Mouse (Mus musculus) ovary, adult 18-20 months (tissue): ENCODE data around the gene U2af2.
A peak's percentile ranks its signal among the peaks of the same experiment; 100 is the strongest.
"Not testable (repeated sequence)": the region's sequence is repeated elsewhere in the genome, so short reads cannot be mapped to it uniquely, and the experiment has no call there.

Experiments
- DNase-seq: peaks from one replicate; pipeline ENCODE4 v3.0.0; 2022; ENCODE audit warnings: low spot score, mixed read lengths

The U2af2 gene

GRCm38 (mm10) chr7:5074984-5075383 lies 13.0 kb downstream of the U2af2 start:
- no peak for DNase-seq

DNA sequence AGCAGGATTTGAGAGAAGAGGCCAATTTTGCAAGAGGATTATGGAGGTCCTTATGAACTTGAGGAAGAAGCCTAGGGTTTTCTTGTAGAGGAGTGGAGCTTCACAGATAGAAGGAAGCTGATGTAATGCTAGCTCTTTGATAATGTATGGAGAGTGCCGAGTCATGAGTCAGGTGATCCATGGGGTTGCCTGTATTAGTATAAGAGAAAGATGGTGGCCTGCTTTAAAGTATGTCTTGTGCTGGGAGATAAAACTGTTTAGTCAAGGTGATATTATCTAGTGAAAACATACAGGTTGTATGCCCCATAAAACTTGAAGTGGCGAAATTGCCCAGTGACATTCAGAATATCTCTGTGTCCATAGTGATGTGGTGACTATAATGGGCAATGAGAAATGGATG lies 15.0 kb downstream of the U2af2 start:
- no peak for DNase-seq

DNA sequence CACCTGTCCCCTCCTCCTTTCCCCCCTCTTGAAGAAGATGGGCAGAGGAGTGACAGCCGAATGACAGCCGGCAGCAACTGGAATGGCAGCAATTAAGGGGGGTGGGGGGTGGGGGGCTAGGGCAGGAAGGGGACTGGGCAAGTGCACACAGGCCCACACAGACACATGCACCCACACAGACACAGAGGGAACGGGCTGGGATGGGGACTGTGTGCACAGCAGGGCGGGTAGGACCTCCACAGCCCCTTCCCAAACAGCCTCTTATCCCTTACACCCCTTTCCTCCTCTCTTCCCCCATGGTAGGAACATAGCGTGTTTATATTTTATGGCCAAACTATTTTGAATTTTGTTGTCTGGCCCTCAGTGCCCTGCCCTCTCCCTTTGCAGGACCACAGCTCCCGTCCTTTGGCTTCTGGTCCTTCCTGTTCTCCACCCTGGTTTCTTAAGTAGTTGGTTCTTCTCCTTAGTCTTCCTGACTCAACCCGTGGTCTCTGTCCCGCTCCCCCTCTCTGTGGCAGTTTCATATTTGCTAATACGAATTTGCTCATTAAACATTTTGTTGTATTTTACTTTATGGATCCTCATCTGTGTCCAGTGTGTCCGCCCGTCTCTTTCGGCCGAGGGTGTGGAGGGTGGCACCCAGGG lies 17.5 kb downstream of the U2af2 start:
- not testable (repeated sequence) for DNase-seq

DNA sequence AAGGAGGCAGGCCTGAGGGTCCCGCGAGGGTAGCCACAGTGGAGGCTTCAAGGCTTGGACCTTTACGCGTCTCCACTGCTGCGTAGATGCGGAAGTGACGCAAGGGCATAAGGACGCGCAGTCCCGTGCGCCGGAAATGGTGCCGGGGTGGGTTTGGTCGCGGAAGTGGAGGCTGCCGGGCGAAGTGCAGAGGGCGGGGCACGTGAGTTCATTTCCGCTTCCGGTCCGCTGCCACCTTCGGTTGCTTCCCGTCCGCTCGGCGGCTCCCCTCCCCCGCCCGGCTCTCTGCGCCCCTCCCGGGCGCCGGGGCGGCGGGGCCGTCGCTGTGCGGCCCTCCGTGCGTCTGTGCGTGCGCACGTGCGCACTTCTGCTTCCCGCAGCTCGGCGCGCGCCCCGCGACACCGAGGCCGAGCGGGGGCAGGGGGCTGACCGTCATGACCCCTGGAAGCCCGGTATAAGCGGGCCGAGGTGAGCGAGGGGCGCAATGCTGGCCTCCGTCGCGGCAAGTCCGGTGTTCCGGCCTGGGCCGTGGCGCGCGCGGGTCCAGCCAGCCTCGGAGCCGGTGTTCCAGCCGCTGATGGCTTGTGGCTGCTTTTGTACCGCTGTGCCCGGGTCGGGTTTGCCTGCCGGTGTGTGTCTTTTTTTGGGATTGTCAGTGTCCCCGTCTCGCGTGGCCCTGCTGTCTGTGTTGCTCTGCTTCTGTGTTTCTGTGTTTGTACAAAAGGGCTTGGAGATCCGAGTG lies 18.2 kb downstream of the U2af2 start, which contains the start of gene Epn1:
Gene Epn1 (plus strand): TSS at position 226 of the 742 bp plus-strand sequence.
- peak; percentile 92 for DNase-seq

DNA sequence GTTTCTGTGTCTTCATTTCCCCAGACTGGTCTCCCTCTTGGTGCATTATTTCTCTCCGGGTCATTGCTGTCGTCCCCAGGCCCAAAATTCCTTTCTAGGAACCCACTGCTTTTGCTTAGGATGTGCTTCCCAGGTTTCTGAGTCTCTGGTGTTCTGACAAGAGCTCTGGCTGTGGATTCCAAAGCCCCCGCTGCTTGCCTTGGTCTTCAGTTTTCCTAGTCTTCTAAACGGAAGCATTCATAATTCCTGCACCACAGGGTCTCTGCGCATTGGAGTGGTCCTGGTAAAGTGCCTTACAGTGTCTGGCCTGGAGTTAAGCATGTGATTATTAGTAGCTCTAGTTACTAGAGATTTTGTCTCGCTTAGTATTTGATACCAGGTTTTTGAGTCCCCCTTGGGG lies 18.9 kb downstream of the U2af2 start:
- no peak for DNase-seq

DNA sequence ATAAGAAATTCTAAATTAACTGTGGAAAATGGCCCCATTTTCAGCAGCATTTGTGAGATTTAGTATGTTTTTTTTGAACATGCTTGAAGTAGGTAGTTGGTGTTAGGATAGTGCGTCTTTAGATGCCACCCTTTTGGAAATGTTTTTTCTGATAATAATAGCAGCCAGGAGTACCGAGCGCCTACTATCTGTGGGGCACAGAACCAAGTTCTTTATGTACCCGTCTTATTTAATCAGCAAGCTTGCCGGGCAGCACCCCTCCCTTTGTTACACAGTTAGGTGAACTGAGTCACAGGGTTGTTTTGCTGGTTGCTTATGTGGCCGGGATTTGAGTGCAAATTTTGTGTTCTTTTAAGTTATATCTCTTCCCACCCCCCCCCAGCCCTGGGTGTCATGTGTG lies 19.3 kb downstream of the U2af2 start:
- DNase-seq, result no peak

GRCm38 (mm10) chr7:5081939-5082338 lies 20.0 kb downstream of the U2af2 start:
- no peak for DNase-seq

DNA sequence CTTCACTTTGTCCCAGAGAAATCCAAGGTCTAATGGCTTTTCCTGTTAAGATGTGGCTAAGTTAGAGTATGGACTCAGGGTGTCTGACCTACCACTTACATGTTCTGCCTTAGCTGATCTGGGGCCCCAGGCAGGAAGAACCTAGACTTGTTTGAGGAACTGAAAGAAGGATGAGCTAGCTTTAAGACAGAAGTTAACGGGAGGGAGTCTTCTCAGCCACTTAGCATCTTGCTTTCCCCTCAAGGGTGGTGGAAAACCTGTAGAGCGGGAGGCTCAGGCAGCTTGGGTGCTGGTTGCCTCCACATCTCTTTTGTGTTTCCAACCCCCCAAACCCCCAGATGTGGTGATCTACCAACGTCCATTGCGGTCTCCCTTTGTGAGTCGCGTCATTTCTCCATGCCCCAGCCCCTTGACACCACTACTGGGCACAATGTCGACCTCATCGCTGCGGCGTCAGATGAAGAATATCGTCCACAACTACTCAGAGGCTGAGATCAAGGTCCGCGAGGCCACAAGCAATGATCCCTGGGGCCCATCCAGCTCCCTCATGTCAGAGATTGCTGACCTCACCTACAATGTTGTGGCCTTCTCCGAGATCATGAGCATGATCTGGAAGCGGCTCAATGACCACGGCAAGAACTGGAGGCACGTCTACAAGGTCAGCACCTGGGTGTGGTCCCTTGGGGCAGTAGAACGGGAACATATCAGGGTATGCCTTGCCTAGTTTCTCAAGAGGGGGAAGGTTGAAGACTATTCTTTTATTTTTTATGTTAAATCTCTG lies 21.6 kb downstream of the U2af2 start:
- no peak for DNase-seq

DNA sequence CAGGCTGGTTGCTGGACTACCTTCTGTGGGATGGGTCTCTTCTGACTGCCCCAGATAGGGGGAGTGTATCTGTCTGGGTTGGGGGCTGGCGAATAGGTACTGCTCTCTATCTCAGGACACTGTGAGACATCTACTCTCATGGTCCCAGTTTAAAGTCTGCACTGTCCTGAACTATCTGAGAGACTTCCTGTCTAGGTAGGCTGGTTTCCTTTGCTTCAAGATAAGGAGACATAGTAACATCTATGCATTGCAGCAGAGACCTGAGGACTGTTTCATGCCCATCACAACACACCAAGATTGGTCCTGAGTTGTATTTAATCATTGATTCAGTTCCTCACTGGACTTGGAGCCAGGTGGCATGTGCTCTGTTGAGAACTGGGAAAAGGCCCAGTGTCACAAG lies 23.6 kb downstream of the U2af2 start:
- no peak for DNase-seq

GRCm38 (mm10) chr7:5086921-5087440 lies 25.0 kb downstream of the U2af2 start:
- DNase-seq, result no peak

DNA sequence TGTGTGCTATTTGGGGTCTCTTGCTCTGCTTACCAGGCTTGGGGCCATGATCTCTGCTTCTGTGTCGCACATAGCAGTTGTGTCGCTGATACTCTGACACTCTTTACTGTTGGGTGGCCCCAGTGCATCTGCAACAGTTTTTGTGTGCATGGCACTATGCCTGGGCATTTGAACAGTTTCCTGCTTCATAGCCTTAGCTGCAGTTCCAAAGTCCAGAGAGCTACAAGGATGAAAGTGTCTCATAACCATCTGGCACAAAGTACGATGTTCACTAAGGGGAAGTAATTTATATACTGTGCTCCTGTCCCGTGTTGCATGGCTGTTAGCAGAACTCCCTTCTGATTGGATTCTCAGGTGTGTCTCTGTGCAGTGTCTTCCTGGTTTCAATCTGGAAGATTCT lies 25.9 kb downstream of the U2af2 start:
- DNase-seq, result no peak

GRCm38 (mm10) chr7:5089853-5090252 lies 27.9 kb downstream of the U2af2 start:
- DNase-seq, result no peak

DNA sequence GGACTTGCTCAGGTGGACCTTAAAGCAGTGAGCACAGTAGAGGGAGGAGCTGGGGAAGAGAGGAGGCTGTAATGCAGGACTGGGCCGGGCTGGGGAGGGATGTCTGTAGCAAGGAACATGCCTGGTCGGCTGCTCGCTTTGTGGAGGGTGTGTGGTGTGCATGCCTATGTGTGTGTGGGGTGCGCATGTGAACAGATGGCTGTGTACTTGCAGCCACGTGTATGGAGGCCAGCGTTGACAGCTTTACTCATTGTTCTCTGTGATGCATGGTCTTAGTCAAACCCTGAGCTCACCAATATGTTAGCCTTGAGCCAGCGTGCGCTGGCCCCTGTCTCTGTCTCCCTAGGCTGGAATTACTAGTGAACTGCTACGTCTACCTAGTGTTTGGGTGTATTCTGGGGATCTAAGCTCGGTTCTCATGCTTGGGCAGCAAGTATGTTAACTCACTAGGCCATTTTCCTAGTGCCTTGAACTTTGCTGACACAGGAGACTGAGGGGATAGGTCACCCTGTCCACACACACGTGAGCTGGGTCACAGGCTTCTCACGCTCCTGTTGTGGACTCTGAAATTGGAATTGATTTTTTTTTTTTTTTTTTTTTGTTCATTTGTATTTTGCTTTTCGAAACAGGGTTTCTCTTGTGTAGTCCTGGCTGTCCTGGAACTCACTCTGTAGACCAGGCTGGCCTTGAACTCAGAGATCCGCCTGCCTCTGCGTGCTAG lies 29.2 kb downstream of the U2af2 start:
- no peak for DNase-seq

DNA sequence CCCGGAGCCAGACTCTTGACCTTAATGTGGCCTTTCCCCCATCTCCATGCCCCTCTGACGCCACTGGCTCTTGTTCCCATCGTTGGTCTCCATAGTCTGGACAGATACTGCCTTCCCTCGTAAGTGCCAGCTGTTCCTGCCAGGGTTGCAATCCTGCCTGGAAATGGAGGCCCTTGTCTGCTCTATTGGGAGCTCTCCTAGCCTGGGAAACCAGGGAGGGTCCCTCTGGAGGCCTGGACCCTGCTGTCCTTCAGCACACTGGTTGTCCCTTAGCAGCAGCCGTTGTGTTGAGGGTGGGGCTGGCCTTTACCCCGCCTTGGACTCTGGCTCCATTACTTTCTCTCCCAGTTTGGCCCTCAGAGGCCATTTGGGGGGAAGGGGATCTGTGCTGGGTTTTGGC lies 30.4 kb downstream of the U2af2 start:
- no peak for DNase-seq

DNA sequence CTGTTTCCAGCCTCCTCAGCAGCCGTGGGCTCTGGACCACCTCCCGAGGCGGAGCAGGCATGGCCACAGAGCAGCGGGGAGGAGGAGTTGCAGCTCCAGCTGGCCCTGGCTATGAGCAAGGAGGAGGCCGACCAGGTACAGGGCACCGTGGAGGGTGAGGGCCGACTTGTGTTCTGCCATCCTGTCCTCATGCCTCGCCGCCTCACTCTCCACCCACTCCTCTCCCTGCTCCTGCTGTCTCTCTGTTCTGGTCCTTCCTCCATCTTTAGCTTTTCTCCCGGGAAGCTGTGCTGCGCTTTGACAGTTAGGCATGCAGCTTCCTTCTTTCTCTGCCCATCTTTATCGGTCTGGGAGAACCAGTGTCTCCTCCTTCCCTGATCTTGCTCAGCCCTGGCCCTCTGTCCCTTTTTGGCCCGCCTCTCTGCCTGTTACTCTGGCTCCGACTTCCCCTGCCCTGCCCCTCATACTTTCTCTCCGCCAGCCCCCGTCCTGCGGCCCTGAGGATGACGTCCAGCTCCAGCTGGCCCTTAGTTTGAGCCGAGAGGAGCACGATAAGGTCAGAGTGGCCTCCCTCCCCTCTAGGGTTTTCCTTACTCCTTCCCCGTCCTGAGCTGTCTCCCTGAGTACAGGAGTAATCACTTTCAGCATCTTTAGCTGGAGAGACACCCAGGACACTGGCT lies 31.0 kb downstream of the U2af2 start:
- no peak for DNase-seq

GRCm38 (mm10) chr7:5098769-5099168 lies 36.8 kb downstream of the U2af2 start:
- DNase-seq, result no peak

GRCm38 (mm10) chr7:5099796-5100195 lies 37.9 kb downstream of the U2af2 start:
- DNase-seq, result no peak

DNA sequence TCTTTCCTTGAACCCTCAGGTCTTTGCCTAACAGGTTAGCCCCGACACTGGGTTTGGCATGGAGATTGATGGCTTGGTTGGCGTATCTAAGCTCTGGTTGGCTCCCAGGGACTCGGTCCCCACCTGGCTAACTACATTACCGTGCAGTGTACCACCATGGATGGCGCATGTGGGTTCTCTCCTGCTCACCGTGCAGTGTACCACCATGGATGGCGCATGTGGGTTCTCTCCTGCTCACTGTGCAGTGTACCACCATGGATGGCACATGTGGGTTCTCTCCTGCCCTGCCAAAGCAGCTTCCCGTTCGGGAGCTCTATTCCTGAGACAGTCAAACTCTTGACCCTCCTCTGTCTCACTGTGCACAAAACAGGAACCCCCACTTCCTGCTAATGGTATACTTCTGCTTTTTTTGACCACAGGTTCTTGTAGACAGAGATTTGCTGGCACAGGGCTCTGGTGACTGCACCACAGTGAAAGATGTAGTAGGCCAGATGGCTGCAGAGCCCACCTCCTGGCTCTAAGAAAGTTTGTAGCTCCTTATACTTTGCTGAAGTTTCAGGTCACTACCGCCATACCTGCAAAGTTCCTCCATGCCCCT lies 39.2 kb downstream of the U2af2 start:
- no peak for DNase-seq

- DNase-seq, result no peak
Observed at GRCm38 (mm10) chr7:5102564-5102963, 40.6 kb downstream of the U2af2 start.

- DNase-seq, result no peak
Observed at GRCm38 (mm10) chr7:5108272-5108671, 46.3 kb downstream of the U2af2 start.

GRCm38 (mm10) chr7:5109301-5109700 lies 47.4 kb downstream of the U2af2 start:
- no peak for DNase-seq
